ENCODE assay signal across 10 mouse cellular contexts in the genomic region with DNA sequence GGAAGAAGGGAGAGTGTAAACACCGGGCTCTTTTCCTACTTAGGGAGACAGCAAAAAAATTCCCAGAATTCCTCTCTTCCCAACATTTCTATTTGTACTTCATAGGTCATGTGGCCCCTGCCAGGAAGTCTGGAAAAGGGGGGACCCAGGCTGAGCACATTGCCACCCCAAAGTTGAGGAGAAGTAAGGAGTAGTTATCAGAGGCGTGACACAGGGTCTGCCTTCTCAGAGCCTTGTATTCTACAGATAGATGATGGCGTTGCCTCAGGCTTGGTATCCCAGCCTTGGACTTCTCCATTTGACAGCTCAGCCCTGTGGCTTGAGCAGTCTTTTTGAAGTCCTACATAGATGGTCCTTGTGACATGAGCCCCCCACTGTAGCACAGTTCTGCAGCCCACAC. TPM values are rescaled to one million over a fixed set of nuclear protein-coding genes. Genes with fewer than 3 reads are reported as not detected.
DNase-seq lines count a peak whose midpoint lies in the region; ATAC-seq and TF ChIP-seq lines count a peak whose summit lies in the region.
"Had no signal": no experiment of that assay in that cellular context is flagged by ENCODE, and none has a peak within 500 bp of the region (broad histone marks: within the 10 kb centered on the region; RNA-seq: fewer than 3 reads in every experiment).

No protein-coding gene starts in this region.

- TF ChIP-seq CTCF in gastrocnemius, adult 2 months (IDR thresholded peaks at IDR 0.05) = no peak
- TF ChIP-seq CTCF in stomach, postnatal 0 days (IDR thresholded peaks at IDR 0.05; ENCODE audit: low read depth) = no peak

- intact Hi-C loops in gastrocnemius, adult 2 months (cut with DNase I) = no loop called here

- peaks cover 42% of the 10 kb centered on the region for H3K36me3 ChIP-seq in megakaryocyte, embryonic 14.5 days (replicated peaks; ENCODE audit: low read length)
- 0 out of 2 replicates have a peak, but pooled peaks cover 2% of the 10 kb centered on the region for H3K36me3 ChIP-seq in limb, embryonic 14.5 days (ENCODE audit: control insufficient read depth, insufficient read depth, low read length)
- no peaks in the 10 kb centered on the region for H3K36me3 ChIP-seq in stomach, postnatal 0 days (ENCODE audit: control insufficient read depth, insufficient read depth, low read length)
- H3K36me3 ChIP-seq: liver, embryonic 15.5 days had no signal

- H3K9ac ChIP-seq in limb, embryonic 14.5 days (ENCODE audit: low read depth, low read length, severe bottlenecking) = no peak overlapping the region
- no peak overlapping the region for H3K9ac ChIP-seq in stomach, postnatal 0 days (ENCODE audit: low read length)
- H3K9ac ChIP-seq: liver, embryonic 15.5 days had no signal

- 76% methylated on average over 3 of the region's 3 CpGs for WGBS in limb, embryonic 14.5 days
- WGBS in stomach, postnatal 0 days = 71% methylated on average over 3 of the region's 3 CpGs

- no peak for DNase-seq in gastrocnemius, adult 2 months
- DNase-seq in gastrocnemius, adult 8-10 months (ENCODE audit: low spot score in 2 of 2) = no peak
- no peak for DNase-seq in limb, embryonic 14.5 days (ENCODE audit: low spot score)
- DNase-seq in stomach, postnatal 0 days (ENCODE audit: low spot score) = no peak
- no peak for DNase-seq in urinary bladder, adult 18-20 months (ENCODE audit: low spot score in 2 of 2)
- DNase-seq in right cerebral cortex, adult 18-20 months = no peak

- no peak for TF ChIP-seq POLR2A in limb, embryonic 14.5 days (IDR thresholded peaks at IDR 0.05; ENCODE audit: borderline replicate concordance, extremely low read depth, insufficient read depth, insufficient read length)

- H3K4me3 ChIP-seq in gastrocnemius, adult 2 months = peak overlapping the region; percentile 89; the same call in 1 of the 2 replicates
- H3K4me3 ChIP-seq in megakaryocyte, embryonic 14.5 days (replicated peaks) = peak overlapping the region; percentile 96
- peak overlapping the region; percentile 62 for H3K4me3 ChIP-seq in limb, embryonic 14.5 days (replicated peaks; ENCODE audit: low read length)
- no peak overlapping the region; the same call in 1 of the 2 replicates for H3K4me3 ChIP-seq in stomach, postnatal 0 days (ENCODE audit: low read depth, low read length)

- TF ChIP-seq EP300 in stomach, postnatal 0 days (optimal IDR thresholded peaks at IDR 0.05) = no peak

- no peak for ATAC-seq in megakaryocyte, adult 5-6 weeks (ENCODE audit: poor library complexity, severe bottlenecking)
- no peak for ATAC-seq in limb, embryonic 14.5 days (ENCODE audit: low FRiP score, low read depth)
- ATAC-seq in stomach, postnatal 0 days (ENCODE audit: low FRiP score, low TSS enrichment) = no peak

- H3K27me3 ChIP-seq in megakaryocyte, embryonic 14.5 days (replicated peaks) = peaks cover 3% of the 10 kb centered on the region
- no peaks in the 10 kb centered on the region for H3K27me3 ChIP-seq in limb, embryonic 14.5 days (ENCODE audit: control insufficient read depth, insufficient read depth, low read length)
- no peaks in the 10 kb centered on the region for H3K27me3 ChIP-seq in stomach, postnatal 0 days (ENCODE audit: control insufficient read depth, insufficient read depth, low read length)

- H3K4me1 ChIP-seq in megakaryocyte, embryonic 14.5 days = peaks cover 86% of the 10 kb centered on the region
- peaks cover 13% of the 10 kb centered on the region for H3K4me1 ChIP-seq in limb, embryonic 14.5 days (ENCODE audit: control insufficient read depth, insufficient read depth, low read length)
- H3K4me1 ChIP-seq in stomach, postnatal 0 days (replicated peaks; ENCODE audit: control insufficient read depth, insufficient read depth) = no peaks in the 10 kb centered on the region

- peak overlapping the region; percentile 86 for H3K4me2 ChIP-seq in limb, embryonic 14.5 days (replicated peaks; ENCODE audit: low read depth, low read length, severe bottlenecking)
- peak overlapping the region; percentile 76; the same call in 1 of the 2 replicates for H3K4me2 ChIP-seq in stomach, postnatal 0 days (replicated peaks; ENCODE audit: low read depth)

- no peaks in the 10 kb centered on the region for H3K9me3 ChIP-seq in megakaryocyte, embryonic 14.5 days
- H3K9me3 ChIP-seq in limb, embryonic 14.5 days (ENCODE audit: control insufficient read depth, low read length) = no peaks in the 10 kb centered on the region
- H3K9me3 ChIP-seq in stomach, postnatal 0 days (ENCODE audit: control insufficient read depth, low read length) = no peaks in the 10 kb centered on the region
- H3K9me3 ChIP-seq: liver, embryonic 15.5 days had no signal

- no peak overlapping the region for H3K27ac ChIP-seq in gastrocnemius, adult 2 months
- H3K27ac ChIP-seq in limb, embryonic 14.5 days (replicated peaks; ENCODE audit: low read depth, low read length) = no peak overlapping the region
- H3K27ac ChIP-seq in stomach, postnatal 0 days (replicated peaks) = no peak overlapping the region
- H3K27ac ChIP-seq: liver, embryonic 15.5 days had no signal

RNA-seq across cellular contexts. Expression of a gene that starts 9.2 kb away (rescaled TPM):
- total RNA-seq in gastrocnemius, adult 2 months (2021) = 10 to 100 TPM in 1 of 2 experiments, 1 to 10 TPM in 1; 7.6 to 15.4 TPM
- total RNA-seq in gastrocnemius, adult 8-10 months (2022) = 10 to 100 TPM in 3 of 4 experiments, 1 to 10 TPM in 1; 8.9 to 13.8 (median 12.0) TPM
- 6.7 and 7.5 TPM in 2 replicates for polyA plus RNA-seq in megakaryocyte, embryonic 14.5 days (2012; ENCODE audit: insufficient read depth, low replicate concordance)
- total RNA-seq in megakaryocyte, adult 5-6 weeks (2015) = 0.51 TPM in 1 of 2 replicates, not detected in the other
- 0.29 TPM in 1 of 2 replicates, not detected in the other for total RNA-seq in megakaryocyte, adult 5-6 weeks (2017)
- 26.9 and 27.9 TPM in 2 replicates for polyA plus RNA-seq in limb, embryonic 14.5 days (2012; rRNA removed)
- 28.0 and 28.5 TPM in 2 replicates for polyA plus RNA-seq in limb, embryonic 14.5 days (2014; fragmentation: Nextera tagmentation; extraction: Ambion mirVana)
- polyA plus RNA-seq in stomach, postnatal 0 days (2015; fragmentation: Nextera tagmentation; extraction: Ambion mirVana) = 16.1 and 17.5 TPM in 2 replicates

RNA-seq across cellular contexts. Expression of a gene that starts 32.3 kb away (rescaled TPM):
- total RNA-seq in gastrocnemius, adult 2 months (2021) = not detected
- total RNA-seq in gastrocnemius, adult 8-10 months (2022) = not detected
- not detected in 2 replicates for polyA plus RNA-seq in megakaryocyte, embryonic 14.5 days (2012; ENCODE audit: insufficient read depth, low replicate concordance)
- total RNA-seq in megakaryocyte, adult 5-6 weeks (2015) = not detected in 2 replicates
- total RNA-seq in megakaryocyte, adult 5-6 weeks (2017) = not detected in 2 replicates
- polyA plus RNA-seq in limb, embryonic 14.5 days (2012; rRNA removed) = not detected in 2 replicates
- polyA plus RNA-seq in limb, embryonic 14.5 days (2014; fragmentation: Nextera tagmentation; extraction: Ambion mirVana) = not detected in 2 replicates
- polyA plus RNA-seq in stomach, postnatal 0 days (2015; fragmentation: Nextera tagmentation; extraction: Ambion mirVana) = not detected in 2 replicates
- total RNA-seq: hematopoietic stem cell, adult 5-6 weeks had no signal
- polyA plus RNA-seq: liver, embryonic 15.5 days had no signal

Comparison
In these comparisons a context has a peak if more than half of its experiments do, and no peak if none do; other contexts are left out.
1. RNA of a gene that starts 9.2 kb away (total RNA-seq): 7.6 to 15.4 TPM in gastrocnemius, adult 2 months and 8.9 to 13.8 TPM in gastrocnemius, adult 8-10 months; 0.29 to 0.51 TPM in megakaryocyte, adult 5-6 weeks; every median in the first group is over 4 times any median in the second.